Mouse (Mus musculus) layer of hippocampus, adult 11-12 months (tissue): ENCODE measurements at regions not wholly inside any gene's neighbourhood (a gene's known extent, or its start where the extent isn't known, plus 50 kb on each side); places are given as distances from the start of the nearest gene placed in this dataset.

ENCODE experiments used
- DNase-seq: peaks from one replicate; pipeline ENCODE4 v3.0.0; 2022; ENCODE audit warnings: low spot score

DNA sequence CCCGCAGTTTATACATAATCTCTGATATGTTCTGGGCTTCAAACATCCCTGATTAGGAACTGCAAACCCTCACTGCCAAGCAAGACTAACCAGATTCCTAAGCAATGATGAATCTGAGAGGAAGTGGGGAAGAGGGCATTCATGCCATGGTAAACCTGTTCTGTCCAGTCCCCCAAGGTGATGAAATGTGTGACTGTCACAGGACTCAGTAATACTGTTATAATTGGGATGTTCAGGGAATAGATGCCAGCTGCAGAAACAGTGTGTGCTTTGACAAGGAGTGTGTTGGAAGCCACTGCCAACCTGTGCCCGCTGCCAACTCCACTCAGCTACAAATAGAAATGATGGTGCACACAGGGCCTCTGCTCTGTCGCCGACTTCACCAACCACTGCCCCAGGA lies 466.0 kb downstream of the Efna5 start:
- DNase-seq, result peak; percentile 51

GRCm38 (mm10) chr17:62412666-62413180 lies 468.4 kb downstream of the Efna5 start:
- no peak for DNase-seq

DNA sequence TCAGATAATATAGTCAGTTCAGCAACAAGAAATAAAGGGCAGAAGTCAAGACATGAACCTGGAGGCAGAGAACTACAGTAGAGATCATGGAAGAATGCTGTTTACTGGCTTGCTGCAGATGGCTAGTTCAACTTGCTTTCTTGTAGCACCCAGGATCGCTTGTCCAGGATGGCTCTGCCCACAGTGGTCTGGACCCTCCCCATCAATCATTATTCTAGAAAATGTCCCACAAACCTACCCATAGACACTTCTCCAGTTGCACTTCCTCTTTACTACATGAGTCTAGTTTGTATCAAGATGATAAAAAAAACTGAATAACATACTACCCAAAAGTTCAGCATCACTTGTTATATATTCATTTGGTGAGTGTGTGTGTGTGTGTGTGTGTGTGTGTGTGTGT lies 477.4 kb downstream of the Efna5 start:
- no peak for DNase-seq

DNA sequence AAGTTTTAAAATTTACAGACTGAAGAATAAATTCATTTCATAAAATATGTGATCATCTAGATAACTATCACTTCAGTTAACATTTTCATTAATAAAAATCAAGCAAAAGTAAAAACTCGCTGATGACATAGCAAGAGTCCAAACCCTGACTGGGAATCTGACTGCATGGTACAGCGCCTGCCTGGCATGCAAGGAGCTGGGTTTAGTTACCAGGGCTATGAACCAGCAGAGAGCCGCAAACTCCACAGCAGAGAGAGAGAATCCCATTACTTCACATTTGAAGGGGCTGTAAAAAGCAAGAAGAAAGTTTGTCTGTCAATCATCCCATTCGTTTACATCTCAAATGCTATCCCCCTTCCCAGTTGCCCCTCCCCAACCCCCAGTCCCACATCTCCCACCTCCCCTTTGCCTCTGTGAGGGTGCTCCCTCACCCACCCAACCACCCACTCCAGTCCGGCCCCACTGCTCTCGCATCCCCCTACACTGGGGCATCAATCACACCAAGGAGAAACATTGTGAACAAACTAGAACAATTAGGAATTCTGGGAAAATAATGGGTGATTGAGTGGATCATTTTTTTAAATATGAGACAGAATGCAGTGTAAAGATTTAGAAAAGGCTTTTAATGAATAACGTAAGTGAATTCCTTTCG lies 487.6 kb downstream of the Efna5 start:
- DNase-seq, result no peak

DNA sequence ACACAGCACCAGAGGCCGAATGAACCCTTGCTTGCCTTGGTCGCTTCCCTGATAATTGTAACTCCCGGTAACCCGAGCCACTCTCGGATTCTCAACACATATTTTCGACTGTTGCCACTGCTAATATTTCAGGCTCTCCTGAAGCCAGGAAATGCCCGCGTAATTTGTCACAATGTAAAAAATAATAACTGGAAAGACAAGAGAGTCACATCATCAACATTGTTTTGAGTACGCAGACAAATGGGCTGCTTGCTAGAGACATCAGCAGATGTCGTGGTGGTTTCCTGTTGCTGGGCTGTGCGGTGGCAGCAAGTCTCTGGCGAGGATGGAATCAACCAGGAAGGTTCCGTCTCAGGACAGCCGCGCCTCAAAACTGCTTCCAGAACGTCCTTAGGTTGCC lies 497.1 kb downstream of the Efna5 start:
- no peak for DNase-seq

DNA sequence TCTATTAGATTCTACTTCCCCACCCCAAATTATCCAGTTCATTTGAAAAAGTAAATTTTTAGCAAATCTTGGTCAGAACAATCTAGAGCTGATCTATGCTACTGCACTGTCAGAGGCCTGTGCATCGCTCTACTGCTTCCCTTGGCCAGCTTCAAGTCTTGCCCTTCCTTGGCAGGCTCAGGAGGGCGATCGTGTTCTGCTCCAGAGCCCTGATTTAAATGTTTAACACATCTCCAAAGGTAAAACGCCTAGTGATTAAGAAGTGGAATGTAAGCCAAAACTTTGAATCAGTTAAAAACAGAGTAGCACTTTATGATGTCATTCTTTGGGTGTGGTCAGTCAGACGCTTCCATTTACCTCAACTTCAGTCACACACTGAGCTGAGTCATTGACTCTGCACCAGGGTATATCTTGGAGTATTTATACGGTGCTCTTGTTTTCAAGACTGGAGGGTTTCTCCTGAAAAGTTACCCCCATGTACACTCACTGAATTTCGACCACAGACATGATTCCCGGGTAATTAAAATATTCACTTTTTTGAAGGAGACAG lies 502.2 kb downstream of the Efna5 start:
- no peak for DNase-seq

DNA sequence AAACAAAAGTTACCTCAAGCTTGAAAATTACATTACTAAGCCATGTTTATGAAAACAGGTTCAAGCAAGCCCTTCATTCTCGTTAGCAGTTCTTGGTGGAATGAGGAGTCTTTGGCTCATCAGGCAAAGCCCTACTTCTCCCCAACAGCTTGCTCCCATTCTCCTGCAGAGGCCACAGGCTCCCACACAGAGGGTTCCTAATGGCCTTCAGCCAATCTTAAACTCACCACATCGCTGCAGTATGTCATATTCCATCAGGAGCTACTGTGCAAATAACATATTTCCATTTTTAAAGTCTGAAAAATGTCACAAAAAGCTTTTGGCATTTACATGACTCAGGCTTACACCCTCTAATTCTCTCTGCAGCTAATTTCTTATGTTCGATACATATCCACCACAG lies 512.0 kb downstream of the Efna5 start:
- no peak for DNase-seq

DNA sequence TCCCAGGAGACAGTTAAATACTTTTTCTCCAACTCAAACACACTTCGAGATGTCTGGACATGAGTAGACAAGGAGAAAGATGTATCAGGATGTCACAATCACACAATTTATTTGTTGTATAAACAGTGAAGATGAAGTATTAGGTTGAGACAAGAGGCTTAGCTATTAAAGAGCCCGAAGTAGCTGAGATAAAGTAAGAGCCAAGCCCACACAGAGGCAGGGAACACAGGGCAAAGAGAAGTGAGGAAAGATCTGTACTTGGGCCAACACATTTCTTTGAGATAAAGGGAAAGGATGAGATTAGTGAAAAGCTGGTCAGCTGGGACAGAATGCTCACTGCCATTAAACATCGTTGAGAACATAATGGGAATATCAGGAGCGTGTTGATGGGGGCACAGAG lies 513.2 kb downstream of the Efna5 start:
- DNase-seq, result no peak

DNA sequence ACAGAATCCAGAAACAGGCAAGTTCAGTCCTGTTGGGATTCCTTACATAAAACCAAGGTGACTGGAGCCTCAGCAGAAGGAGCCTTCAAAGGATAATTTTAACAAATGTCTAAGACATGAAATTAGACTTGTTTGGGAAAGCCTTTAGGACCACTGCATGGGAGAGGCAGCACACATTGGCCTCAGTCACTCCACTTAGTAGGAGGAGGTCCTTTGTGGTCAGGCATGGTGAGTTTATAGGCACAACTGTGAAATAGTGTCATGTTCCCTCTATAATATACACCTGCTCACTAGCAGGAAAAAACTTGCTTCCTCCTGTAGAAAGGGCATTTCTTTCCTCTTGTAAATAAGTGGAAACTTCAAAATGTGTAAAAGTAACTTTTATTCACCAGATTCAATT lies 522.8 kb downstream of the Efna5 start:
- no peak for DNase-seq

GRCm38 (mm10) chr17:62337890-62338557 lies 543.1 kb downstream of the Efna5 start:
- peak; percentile 8 for DNase-seq

DNA sequence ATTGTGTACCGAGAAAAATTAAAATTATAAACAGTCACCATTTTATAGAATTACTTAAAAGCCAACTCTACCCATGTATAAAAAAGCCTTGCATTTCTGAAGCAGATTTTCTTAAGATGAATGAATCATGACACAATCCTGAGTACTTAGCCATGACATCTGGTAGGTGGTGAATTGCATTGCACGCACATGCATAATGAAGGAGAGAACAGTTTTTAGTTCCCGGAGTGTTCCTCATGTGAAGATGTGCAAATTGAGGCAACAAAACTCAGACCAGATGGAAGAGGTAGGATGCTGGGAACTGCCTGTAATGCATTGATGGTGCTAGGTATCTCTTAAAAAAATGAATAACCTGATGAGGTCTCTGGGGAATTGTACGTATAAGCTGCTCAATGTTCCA lies 550.9 kb downstream of the Efna5 start:
- no peak for DNase-seq

DNA sequence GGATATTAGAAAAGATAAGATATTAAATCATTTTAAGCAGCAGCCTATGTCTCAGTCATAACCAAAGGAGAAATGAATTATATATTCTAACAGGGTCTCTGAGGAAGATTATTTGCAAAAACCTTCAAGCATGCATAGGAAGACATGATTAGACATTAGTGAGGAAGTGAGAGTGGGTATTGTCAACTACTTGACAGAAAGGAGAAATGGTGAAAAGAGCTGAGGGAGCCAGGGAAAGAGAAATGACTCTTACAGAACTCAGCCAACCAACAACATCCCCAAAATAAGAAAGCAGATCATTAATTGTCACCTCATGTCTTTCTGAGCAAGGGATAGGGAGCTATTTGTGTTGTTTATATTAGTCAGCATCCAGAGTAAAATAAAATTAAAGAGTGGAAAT lies 554.3 kb downstream of the Efna5 start:
- no peak for DNase-seq

- DNase-seq, result no peak
These were observed 562.1 kb downstream of the Efna5 start for GRCm38 (mm10) chr17:62319033-62319432.

GRCm38 (mm10) chr17:62310059-62310458 lies 571.1 kb downstream of the Efna5 start:
- no peak for DNase-seq

GRCm38 (mm10) chr17:62307111-62307510 lies 574.0 kb downstream of the Efna5 start:
- no peak for DNase-seq

DNA sequence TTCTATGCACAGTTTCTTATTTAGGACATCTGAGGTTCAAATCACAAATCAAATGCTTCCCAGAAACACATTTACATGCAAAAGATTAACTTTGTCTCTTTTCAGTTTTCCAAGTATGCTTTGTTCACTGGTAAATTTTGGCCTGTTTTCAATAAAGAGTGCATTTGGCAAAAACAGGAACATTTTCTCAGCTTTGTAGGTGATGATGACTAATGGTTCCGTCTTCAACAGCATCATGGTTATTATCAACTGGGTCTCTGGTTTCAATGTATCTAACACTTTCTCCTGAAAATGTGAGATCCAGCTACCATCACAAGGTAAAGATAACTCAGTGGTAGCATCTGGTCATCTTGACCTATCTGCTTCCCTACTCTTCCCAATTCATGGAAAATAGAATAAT lies 574.6 kb downstream of the Efna5 start:
- DNase-seq, result no peak

GRCm38 (mm10) chr17:62305140-62305539 lies 576.0 kb downstream of the Efna5 start:
- DNase-seq, result no peak

DNA sequence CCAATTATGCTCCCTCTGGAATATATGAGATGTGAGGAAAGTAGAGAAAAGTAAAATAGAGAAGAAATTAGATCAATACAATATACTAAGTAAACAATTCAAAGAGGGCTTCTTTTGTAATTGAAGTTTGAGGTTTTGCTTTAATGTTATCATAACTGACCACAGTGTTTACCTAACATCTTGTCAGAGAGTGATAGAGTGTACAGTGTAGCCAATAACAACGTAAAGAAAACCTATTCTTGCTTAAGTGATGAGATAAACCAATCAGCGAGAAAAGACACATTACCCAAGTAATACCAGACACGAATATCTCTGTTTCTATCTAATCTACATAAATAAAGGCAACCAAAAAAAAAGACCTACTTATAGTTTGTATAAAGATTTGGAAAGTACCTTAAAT lies 577.0 kb downstream of the Efna5 start:
- no peak for DNase-seq

GRCm38 (mm10) chr17:62299875-62300274 lies 581.2 kb downstream of the Efna5 start:
- no peak for DNase-seq

DNA sequence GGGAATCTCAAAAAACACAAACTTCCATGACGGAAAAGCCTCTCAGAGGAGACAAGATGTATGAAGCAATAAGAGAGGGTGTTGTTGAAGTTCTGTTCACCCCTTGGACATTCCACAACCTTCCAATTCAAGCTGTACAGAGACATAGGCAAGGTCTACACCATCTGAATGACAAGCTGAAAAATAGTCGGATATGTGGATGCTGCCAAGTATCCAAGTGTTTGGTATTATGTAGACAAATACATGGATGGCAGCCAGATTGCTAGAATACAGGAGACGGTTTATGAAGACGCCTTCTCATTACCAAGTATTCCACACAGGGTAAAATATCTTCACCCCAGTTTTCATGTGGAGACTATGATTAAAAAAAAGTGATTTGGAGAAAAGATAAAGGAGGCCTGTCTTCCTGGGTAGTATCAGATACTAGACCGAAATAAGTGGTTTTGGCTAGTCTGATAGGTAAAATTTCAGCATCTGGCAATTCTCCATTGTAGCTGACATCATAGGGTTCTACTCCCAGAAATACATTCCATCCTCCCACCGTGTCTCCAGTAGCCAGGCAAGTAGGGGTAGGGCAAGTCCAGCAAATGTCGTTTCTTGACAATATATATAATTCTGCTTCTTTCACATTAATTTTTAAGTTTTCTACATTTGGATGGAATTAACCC lies 583.6 kb downstream of the Efna5 start:
- DNase-seq, result no peak

DNA sequence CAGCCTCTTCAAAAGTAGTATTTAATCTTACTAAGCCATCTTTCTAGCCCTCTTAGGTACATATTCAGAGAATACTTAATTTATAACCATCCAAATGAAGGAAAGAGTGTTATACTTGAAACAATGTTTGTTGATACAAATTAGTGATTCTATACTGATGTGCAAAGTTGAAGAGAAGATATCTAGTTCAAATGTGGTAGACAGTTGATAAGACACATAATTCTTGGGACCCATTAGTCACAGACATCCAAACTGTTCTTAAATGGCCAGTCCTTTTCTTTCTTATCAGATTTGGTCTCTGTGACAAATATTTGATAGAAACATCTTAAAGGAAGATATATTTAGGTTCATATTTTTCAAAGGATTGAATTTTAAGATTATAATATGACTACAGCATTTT lies 585.7 kb downstream of the Efna5 start:
- no peak for DNase-seq

DNA sequence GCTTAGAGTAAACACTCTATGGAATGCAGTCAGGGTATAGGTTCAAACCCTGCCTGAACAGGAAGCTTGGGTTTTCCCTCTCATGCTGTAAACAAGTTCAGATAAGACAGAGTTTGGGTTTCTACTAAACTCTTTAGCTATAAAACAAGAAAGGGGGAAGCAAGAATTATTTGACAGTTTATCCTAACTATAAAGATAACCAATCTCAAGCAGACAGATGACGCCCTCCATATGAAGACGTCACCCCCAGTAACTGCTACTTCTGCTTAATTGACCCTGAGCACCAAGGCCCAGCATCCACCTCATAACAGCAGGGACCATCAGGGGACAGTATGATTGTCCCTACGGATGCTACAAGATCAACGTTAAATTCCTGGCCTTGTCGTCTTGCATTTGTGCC lies 588.4 kb downstream of the Efna5 start:
- DNase-seq, result no peak

DNA sequence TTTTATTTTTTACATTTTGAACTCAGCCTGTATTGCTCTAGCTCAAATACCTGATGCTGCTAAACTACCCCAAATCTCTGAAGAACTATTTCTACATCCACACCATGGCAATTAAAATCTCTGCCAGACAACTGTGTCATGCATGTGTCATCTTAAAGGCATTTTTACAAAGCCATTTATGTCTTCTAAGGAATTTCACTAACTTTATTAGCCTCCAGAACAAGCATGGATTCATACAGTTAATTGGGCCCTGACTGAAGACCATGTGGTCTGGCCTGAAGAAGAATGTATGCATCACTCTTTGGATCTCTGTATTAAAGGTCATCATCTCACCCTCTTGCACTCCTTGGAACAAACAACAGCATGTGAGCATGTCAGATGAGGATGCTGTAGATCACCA lies 593.5 kb downstream of the Efna5 start:
- DNase-seq, result no peak
